Mouse (Mus musculus) sigmoid colon, adult 10 weeks (tissue): ENCODE data around the gene Ttll3. TPM values are rescaled to one million over a fixed set of nuclear protein-coding genes. Genes with fewer than 3 reads are reported as not detected.

Experiments used
- polyA plus RNA-seq: library from polyadenylated mRNA; stranded (reverse); fragments of 350-450 nt; fragmentation: Illumina TruSeq; extraction: RNeasy Lipid Tissue Mini Kit (QIAGEN cat#74804); gene quantifications from one replicate; pipeline ENCODE4 v1.2.3, GENCODE M21; 2014; ENCODE audit warnings: low read depth, low replicate concordance

Gene Ttll3
- polyA plus RNA-seq, result 3.0 TPM

DNA sequence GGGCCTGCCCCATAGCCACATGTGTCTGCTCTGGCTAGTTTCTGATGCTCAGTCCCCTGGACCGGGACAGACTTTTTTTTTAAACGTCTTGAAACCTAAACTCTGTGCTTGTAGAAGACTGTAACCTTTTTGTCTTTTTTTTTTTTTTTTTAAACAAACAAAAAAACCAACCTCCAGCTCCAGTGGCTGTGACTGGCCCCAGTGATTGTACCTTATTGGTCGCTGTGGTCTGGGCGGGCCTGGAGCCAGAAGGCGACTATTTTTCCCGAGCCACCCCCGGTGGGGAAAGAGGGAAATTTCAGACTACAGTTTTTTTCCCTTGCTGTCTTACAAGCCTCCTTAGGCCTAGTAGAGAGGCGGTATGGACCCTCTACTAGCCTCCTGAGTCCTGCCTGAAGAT is at the start of gene Ttll3:
Gene Ttll3 (plus strand): TSS at position 301 of the 400 bp plus-strand sequence.

DNA sequence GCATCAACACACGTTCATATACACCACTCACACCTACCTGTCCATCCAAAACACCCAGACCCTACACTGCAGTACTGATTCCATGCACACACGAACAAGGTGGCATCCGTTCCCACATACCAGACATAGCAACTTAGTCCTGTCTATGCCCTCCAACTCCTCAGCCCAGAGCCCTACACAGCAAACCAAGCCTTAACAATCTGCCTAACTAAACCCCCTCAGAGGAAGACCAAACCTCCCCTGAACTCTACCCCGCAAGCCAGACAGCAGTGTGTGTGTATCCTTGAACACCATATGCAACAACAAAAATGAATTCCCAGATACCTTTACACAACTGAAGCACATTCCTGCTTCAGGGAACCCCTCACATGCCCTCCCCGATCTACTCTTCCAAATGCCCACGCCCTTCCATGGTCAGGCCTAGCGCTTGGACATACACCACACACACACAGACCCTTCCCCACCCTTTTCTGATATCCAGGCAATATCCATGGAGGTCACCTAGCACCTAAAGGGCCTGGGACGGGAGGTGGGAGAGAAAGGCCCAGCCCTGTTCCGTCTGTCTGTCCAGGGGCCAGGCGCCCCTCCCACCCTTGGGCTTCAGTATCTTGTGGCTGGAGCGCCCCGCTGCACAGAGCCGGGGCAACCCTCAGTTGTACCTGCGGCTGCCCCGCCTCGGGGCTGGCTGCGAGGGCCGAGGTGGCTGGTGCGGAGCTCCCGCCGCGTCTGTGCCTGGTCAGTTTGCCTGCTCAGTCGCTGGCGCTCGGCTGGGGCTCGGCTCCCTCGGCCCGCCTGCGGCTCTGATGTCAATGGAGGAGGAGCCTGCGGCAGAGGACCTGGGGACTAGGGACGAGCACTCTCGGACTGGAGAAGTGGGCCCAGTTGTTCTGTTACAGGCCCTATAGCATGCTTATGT is 45.6 kb upstream of the Ttll3 start, which contains the start of gene Camk1:
Gene Camk1 (minus strand): TSS at position 808 of the 916 bp plus-strand sequence.

DNA sequence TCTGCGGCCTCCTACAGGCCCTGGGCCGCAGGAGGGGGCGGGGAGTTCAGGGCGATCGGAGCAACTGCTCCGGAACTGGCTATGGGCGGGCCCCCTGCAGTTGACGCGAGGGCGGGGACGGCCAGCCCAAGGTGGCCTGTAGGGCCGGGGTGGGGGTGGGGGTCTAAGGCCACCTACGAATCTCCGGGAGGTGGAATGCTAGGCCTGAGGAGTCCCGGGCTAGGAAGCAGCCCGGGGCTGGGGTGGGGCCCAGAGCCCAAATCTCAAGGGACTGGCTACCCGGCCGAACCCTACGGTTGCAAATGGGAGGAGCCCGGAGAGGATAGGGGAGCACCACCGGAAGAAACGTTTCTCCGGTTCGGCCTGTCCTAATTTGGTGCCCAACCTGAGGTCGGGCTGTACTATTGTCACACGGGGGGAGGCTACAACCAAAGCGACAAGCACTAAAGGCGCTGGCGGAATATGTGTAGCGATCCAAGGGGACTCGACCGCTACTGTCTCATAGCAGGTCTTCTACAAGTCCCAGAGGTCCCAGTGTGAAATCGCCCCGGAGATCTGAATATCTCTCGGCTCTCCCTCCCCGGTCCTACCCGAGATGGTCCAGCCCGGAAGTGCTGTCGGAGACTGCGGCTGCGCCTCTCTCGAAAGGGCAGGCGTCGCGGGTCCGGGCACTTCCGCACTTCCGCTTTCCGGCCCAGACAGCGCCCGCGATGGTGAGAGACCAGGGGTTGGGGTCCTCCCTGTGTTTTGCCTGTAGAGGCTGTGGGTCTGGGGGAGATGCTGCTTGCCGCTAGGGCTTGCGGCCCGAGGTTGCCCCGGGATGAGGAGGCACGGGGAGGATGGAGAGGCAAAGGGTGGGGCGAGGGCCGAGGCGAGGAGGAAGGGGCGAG is 11.3 kb upstream of the Ttll3 start, which contains the start of the genes Tada3 and Arpc4:
Gene Tada3 (minus strand): TSS at position 388 of the 890 bp plus-strand sequence.
Gene Arpc4 (plus strand): TSS at position 620 of the 890 bp plus-strand sequence.

DNA sequence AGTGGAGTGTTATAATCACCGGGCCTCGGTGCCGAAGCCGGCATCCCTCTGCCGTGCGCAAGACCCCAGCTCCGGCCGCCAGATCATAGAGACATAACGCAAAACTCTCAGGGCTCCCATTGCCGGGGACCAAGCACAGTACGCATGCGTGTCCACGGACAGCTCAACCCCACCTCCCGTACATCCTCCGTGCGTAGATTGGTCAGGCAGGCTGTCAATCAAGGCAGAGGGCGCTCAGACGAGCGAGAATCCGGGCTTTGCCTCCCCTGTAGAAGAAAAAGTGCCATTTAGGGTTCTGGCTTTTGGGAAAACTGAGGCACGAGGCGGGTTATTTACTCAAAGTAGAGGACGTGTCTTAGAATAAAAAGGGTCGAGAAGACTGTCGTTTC is 30.1 kb downstream of the Ttll3 start, which contains the start of gene Rpusd3:
Gene Rpusd3 (minus strand): TSS at position 142 of the 389 bp plus-strand sequence.

DNA sequence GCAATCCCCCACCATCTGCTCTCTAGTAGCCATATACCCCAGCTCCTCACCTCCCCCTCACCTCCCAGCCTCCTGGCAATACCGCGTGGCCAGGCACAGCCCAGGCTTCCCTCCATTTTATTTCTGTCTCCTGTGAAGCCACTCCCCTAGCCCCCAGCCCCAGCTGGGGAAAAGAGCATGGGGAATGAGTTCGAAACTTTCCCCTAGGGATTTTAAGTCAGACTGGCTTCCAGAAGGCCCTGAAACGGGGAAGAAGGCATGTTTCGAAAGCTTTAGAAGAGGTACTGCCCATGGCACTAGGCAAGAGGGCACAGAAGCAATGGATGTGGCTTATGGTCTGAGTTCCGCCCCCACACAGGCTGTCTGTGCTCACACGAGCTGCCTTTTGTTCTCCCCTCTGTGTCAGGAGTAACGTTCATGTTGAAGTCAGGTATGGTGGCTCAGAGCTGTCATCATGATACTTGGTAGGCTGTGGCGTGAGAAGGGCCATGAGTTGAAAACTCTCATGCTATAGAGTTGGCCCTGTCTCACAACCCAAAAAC is 46.7 kb downstream of the Ttll3 start, which contains the start of gene Cidec:
Gene Cidec (minus strand): TSS at position 97 of the 542 bp plus-strand sequence.

DNA sequence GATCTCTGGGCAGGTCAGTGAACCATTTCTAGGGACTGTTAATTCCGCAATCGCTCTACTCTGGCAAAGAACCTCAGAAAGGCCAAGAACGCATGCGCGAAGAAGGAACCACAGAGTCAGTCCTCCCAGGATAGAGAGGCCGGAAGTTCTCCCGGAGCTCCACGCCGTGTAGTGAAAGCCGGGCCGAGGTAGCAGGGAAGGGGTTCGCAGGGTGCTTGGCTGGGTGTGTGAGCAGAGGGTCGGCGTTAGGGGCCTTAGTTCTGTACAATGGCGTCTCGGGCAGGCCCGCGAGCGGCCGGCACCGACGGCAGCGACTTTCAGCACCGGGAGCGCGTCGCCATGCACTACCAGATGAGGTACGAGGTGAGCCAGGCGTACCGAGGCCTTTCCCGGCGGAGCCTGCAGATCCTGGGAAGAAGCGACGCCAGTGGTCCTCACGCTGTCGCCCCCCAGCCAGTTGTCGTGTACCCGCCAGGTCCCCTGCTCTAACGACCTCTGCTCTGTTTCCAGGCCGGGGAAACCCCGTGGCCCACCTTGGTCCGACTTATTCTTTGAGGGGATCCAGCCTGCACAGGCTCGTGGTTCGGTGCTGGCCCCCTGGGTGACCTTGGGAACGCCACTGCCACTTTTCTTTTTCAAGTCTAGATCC is 53.5 kb downstream of the Ttll3 start, which contains the start of gene Jagn1:
Gene Jagn1 (plus strand): TSS at position 128 of the 649 bp plus-strand sequence.

DNA sequence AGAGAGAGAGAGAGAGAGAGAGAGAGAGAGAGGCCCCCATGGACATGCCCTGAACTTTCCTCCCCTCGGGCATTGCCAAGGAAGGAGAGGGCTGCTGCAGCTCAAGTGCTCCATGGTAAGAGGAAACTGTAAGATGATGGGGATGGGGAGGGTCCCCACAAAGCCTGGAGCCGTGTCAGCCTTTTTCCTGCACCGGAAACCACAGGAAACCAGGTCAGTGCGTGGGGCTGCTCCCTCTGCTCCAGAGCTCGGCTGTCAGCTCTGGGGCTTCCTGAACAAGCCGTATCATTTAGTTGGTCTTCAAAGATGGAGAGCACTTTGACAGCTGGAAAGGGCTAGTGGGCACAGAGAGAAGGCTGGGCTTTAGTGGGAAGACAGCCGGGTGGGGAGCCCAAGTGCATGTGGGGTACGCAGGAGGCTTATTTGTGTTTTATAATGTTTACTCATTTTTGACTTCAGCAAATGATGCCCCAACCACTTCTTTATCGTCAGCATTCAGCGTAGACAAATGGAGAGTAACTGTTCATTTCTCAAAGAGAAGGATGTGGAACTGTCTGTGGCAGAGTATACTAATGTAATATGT is 69.0 kb downstream of the Ttll3 start, which contains the start of gene Il17re:
Gene Il17re (plus strand): TSS at position 533 of the 583 bp plus-strand sequence.

Other genes starting within 250 kb of the Ttll3 start
- 0.25 TPM for gene Lhfpl4, start 193.9 kb upstream of the Ttll3 start, polyA plus RNA-seq
- 24.4 TPM for gene Mtmr14, start 151.4 kb upstream of the Ttll3 start, polyA plus RNA-seq
- gene Cpne9, start 107.0 kb upstream of the Ttll3 start, polyA plus RNA-seq, result not detected
- gene Brpf1, start 82.1 kb upstream of the Ttll3 start, polyA plus RNA-seq, result 5.7 TPM
- gene Ogg1, start 62.3 kb upstream of the Ttll3 start, polyA plus RNA-seq, result 3.8 TPM
- gene Camk1, start 45.3 kb upstream of the Ttll3 start, polyA plus RNA-seq, result 20.0 TPM
- 2.2 TPM for gene Tada3, start 11.4 kb upstream of the Ttll3 start, polyA plus RNA-seq
- 110 TPM for gene Arpc4, start 11.1 kb upstream of the Ttll3 start, polyA plus RNA-seq
- gene Rpusd3, start 30.1 kb downstream of the Ttll3 start, polyA plus RNA-seq, result not detected
- 0.69 TPM for gene Cidec, start 46.5 kb downstream of the Ttll3 start, polyA plus RNA-seq
- gene Jagn1, start 53.3 kb downstream of the Ttll3 start, polyA plus RNA-seq, result 17.2 TPM
- gene Il17re, start 69.2 kb downstream of the Ttll3 start, polyA plus RNA-seq, result 8.7 TPM
- gene Il17rc, start 82.2 kb downstream of the Ttll3 start, polyA plus RNA-seq, result 3.8 TPM
- 1.8 TPM for gene Creld1, start 94.0 kb downstream of the Ttll3 start, polyA plus RNA-seq
- not detected for gene Prrt3, start 112.7 kb downstream of the Ttll3 start, polyA plus RNA-seq
- gene Emc3, start 142.4 kb downstream of the Ttll3 start, polyA plus RNA-seq, result 76.8 TPM
- 2.5 TPM for gene Fancd2, start 142.4 kb downstream of the Ttll3 start, polyA plus RNA-seq
- not detected for gene Fancd2os, start 211.5 kb downstream of the Ttll3 start, polyA plus RNA-seq
- 49.6 TPM for gene Brk1, start 215.5 kb downstream of the Ttll3 start, polyA plus RNA-seq
- 24.3 TPM for gene Vhl, start 234.7 kb downstream of the Ttll3 start, polyA plus RNA-seq
- 13.8 TPM for gene Irak2, start 249.2 kb downstream of the Ttll3 start, polyA plus RNA-seq